Mouse (Mus musculus) stomach, postnatal 0 days (tissue): ENCODE data around the gene Wasf2.

ENCODE experiments used
- CTCF ChIP-seq: IDR thresholded peaks from 2 replicates; pipeline ENCODE4 v1.5.1; 2016; ENCODE audit warnings: antibody characterized with exemption, low read depth, mild to moderate bottlenecking, moderate library complexity
- EP300 ChIP-seq: optimal IDR thresholded peaks from 2 replicates; pipeline ENCODE3; 2016; ENCODE audit warnings: antibody characterized with exemption

- TF ChIP-seq CTCF (no peak), EP300 (no peak)
These were observed 107.6 kb downstream of the Wasf2 start for GRCm38 (mm10) chr4:133237911-133238310.
